14 mouse cellular contexts compared by ENCODE assay signal in the genomic region with DNA sequence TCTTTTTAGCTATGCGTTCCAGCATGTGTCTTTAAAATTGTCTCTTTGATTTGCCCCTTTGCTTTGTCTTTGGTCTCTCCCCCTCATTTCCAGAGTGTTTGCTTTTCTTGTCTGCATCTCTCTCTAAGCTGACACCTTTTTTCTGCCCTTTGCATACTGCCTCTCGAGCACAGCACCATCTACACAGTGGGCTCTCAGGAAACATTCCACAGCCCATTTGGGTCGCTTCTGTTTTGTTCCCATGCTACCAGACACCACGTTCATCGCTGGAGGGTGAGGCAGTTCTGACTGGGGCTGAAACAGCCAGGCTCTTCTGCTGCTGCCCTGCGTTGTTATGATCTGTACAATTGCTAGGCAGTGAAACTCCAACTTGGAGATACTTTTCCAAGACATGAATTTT.
"Had no signal": no experiment of that assay in that cellular context is flagged by ENCODE, and none has a peak within 500 bp of the region (broad histone marks: within the 10 kb centered on the region; RNA-seq: fewer than 3 reads in every experiment).

No protein-coding gene starts in this region.

- H3K36me3 ChIP-seq: neural tube, embryonic 15.5 days had no signal

- H3K4me2 ChIP-seq: limb, embryonic 13.5 days; midbrain, embryonic 12.5 days; neural tube, embryonic 15.5 days had no signal

- H3K27ac ChIP-seq: limb, embryonic 13.5 days; liver, embryonic 14.5 days; midbrain, embryonic 12.5 days; neural tube, embryonic 15.5 days had no signal

- H3K27me3 ChIP-seq: limb, embryonic 13.5 days; midbrain, embryonic 12.5 days; neural tube, embryonic 15.5 days had no signal

- H3K9me3 ChIP-seq: limb, embryonic 13.5 days; midbrain, embryonic 12.5 days; neural tube, embryonic 15.5 days had no signal

- H3K9ac ChIP-seq: limb, embryonic 13.5 days; liver, embryonic 14.5 days; midbrain, embryonic 12.5 days; neural tube, embryonic 15.5 days had no signal

- DNase-seq: kidney, adult 2 months; kidney, postnatal 36 days; layer of hippocampus, adult 9-11 months; left cerebral cortex, postnatal 4 days; lung, adult 18-20 months; lung, postnatal 10 days; lung, postnatal 4 days; right cerebral cortex, adult 18-20 months; thymus, postnatal 4 days had no signal

- H3K4me1 ChIP-seq: neural tube, embryonic 15.5 days had no signal

- H3K4me3 ChIP-seq: limb, embryonic 13.5 days; midbrain, embryonic 12.5 days; myocyte; neural tube, embryonic 15.5 days had no signal
